Mouse (Mus musculus): ENCODE data around the gene Gm7876. TPM values are rescaled to one million over a fixed set of nuclear protein-coding genes. Genes with fewer than 3 reads are reported as not detected.
"Not testable (repeated sequence)": the region's sequence is repeated elsewhere in the genome, so short reads cannot be mapped to it uniquely, and the experiment has no call there.

Gene Gm7876
- not detected in 2 replicates for polyA plus RNA-seq (2012; rRNA removed)

DNA sequence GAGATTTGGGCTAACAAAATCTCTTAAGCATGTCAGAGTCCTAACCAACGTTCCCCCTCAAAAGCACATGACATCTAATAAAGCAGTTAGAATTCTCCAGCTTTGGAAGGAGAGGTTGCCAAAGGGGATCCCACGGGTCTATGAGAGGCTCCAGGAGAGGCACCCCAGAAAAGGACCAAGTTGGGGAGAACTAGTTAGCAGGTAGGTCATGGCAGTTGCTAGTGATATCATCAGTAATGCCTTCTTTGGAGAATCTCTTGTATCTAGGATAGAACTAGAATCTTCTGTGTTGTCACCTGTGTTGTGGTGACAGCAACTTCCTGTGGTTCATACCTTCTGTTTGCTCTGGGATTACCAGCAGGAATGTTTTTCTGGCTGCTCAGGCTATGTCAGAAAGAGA, at the start of gene Gm7876:
Gene Gm7876 (plus strand): TSS at position 301 of the 400 bp plus-strand sequence.
- H3K4me1 ChIP-seq (ENCODE audit: control insufficient read depth, insufficient read depth, low read length): not testable (repeated sequence)
- WGBS: 70% methylated on average over 1 of the region's 2 CpGs

DNA sequence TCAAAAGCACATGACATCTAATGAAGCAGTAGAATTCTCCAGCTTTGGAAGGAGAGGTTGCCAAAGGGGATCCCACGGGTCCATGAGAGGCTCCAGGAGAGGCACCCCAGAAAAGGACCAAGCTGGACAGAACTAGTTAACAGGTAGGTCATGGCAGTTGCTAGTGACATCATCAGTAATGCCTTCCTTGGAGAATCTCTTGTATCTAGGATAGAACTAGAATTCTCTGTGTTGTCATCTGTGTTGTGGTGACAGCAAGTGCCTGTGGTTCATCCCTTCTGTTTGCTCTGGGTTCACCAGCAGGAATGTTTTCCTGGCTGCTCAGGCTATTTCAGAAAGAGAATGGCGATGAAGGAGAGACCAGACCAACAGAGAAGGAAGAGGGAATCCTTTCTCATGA, 45.1 kb upstream of the Gm7876 start, which contains the start of gene Gm3239:
Gene Gm3239 (plus strand): TSS at position 301 of the 400 bp plus-strand sequence.
- not testable (repeated sequence) for H3K4me1 ChIP-seq (ENCODE audit: control insufficient read depth, insufficient read depth, low read length); DNase-seq; H3K4me3 ChIP-seq (replicated peaks; ENCODE audit: extremely low read depth, low read depth, low read length)
- WGBS: no CpG with 5 or more reads among the region's 2 CpGs

More for the DNA sequence above, at the start of gene Gm7876:
- not testable (repeated sequence) for H3K4me3 ChIP-seq (replicated peaks; ENCODE audit: extremely low read depth, low read depth, low read length); DNase-seq

DNA sequence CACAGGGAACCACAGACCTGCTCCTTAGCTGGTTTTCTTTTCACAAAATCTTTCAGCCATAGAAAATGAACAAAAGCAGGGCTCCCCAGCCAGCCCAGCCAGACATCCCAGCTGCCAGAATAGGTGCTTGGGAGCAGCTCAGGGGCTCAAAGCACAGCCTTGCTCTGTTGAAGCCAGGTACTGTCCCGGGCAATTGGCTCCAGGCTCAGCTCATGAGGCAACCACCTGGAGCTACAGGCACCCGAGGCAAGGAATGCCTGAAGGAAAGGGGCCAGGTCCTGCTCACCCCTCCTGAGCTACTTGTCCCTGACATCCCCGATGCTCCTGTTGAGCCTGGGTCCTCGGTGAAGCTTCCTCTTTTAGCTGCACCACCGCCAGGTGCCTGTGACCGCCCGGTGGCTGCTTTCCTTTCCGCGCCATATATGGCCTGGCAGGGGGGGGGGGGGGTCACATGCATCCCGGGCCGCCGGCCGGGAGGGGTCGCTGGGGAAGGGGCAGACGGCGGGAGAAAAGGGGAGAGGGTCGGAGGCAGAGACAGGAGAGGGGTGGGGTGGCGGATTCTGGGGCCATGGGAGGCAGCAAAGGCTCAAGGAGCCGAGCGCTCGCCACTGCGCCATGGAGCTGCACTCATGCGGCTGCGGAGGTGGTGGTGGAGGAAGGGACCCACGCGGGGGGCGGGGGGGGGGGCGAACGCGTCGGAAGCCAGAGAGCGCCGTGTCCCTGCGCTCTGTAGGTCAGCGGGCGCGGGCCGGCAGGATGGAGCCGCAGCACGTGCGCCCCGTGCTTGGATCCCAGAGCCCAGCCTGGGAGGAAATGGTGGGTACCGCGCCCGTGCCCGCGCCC, 17.2 kb downstream of the Gm7876 start, which contains the start of gene Gm3252:
Gene Gm3252 (plus strand): TSS at position 738 of the 843 bp plus-strand sequence.
- not testable (repeated sequence) for DNase-seq; H3K4me3 ChIP-seq (replicated peaks; ENCODE audit: extremely low read depth, low read depth, low read length); H3K4me1 ChIP-seq (ENCODE audit: control insufficient read depth, insufficient read depth, low read length)
- 3% methylated on average over 21 of the region's 47 CpGs for WGBS

Other genes starting within 250 kb of the Gm7876 start
- not detected in 2 replicates for gene Gm3182, start 227.5 kb upstream of the Gm7876 start, polyA plus RNA-seq (2012; rRNA removed)
- not detected in 2 replicates for gene Gm3047, start 153.8 kb upstream of the Gm7876 start, polyA plus RNA-seq (2012; rRNA removed)
- gene Gm8159, start 76.9 kb upstream of the Gm7876 start, polyA plus RNA-seq (2012; rRNA removed): not detected in 2 replicates
- gene Gm3239, start 45.0 kb upstream of the Gm7876 start, polyA plus RNA-seq (2012; rRNA removed): 0.18 TPM in 1 of 2 replicates, not detected in the other
- gene Gm3252, start 17.5 kb downstream of the Gm7876 start, polyA plus RNA-seq (2012; rRNA removed): 0.08 TPM in 1 of 2 replicates, not detected in the other
- not detected in 2 replicates for gene Gm9602, start 67.1 kb downstream of the Gm7876 start, polyA plus RNA-seq (2012; rRNA removed)
- gene Gm3269, start 128.9 kb downstream of the Gm7876 start, polyA plus RNA-seq (2012; rRNA removed): not detected in 2 replicates
- not detected in 2 replicates for gene Gm3264, start 146.3 kb downstream of the Gm7876 start, polyA plus RNA-seq (2012; rRNA removed)
- not detected in 2 replicates for gene Gm3278, start 183.2 kb downstream of the Gm7876 start, polyA plus RNA-seq (2012; rRNA removed)